Mouse (Mus musculus) cerebellum, postnatal 4 days (tissue): ENCODE results near the gene Pemt.

ENCODE experiments used
- DNase-seq, 2 experiments: peaks; one replicate each; pipeline ENCODE4 v3.0.0; 2022; ENCODE audit warnings: low spot score in 2 of 2, mixed read lengths in 1 of 2

Pemt gene

GRCm38 (mm10) chr11:60056520-60056919 is 10.2 kb upstream of the Pemt start:
- no peak for DNase-seq

GRCm38 (mm10) chr11:60048841-60049240 is 2.6 kb upstream of the Pemt start:
- DNase-seq, result no peak

- DNase-seq, result no peak
These were observed 622 bp downstream of the Pemt start for GRCm38 (mm10) chr11:60045676-60046057.

- no peak for DNase-seq
These were observed 1.5 kb downstream of the Pemt start for GRCm38 (mm10) chr11:60044777-60045176.

- DNase-seq, result no peak
These were observed 4.0 kb downstream of the Pemt start for GRCm38 (mm10) chr11:60042277-60042676.

- DNase-seq, result no peak
These were observed 9.6 kb downstream of the Pemt start for GRCm38 (mm10) chr11:60036537-60037220.

GRCm38 (mm10) chr11:60034911-60035400 is 11.3 kb downstream of the Pemt start:
- DNase-seq, result no peak

GRCm38 (mm10) chr11:60034293-60034692 is 12.0 kb downstream of the Pemt start:
- no peak for DNase-seq

- no peak for DNase-seq
These were observed 13.5 kb downstream of the Pemt start for GRCm38 (mm10) chr11:60032586-60033430.

- DNase-seq, result no peak
These were observed 15.4 kb downstream of the Pemt start for GRCm38 (mm10) chr11:60030747-60031331.

GRCm38 (mm10) chr11:60029976-60030375 is 16.3 kb downstream of the Pemt start:
- no peak for DNase-seq

- peak in 1 of 2 experiments; percentile 68 for DNase-seq
These were observed 18.1 kb downstream of the Pemt start for GRCm38 (mm10) chr11:60027913-60028875.

GRCm38 (mm10) chr11:60027272-60027671 is 19.0 kb downstream of the Pemt start:
- DNase-seq, result peak; percentile 59 to 79

- DNase-seq, result no peak
These were observed 20.1 kb downstream of the Pemt start for GRCm38 (mm10) chr11:60026166-60026565.

- no peak for DNase-seq
These were observed 25.1 kb downstream of the Pemt start for GRCm38 (mm10) chr11:60021201-60021600.

- no peak for DNase-seq
These were observed 29.6 kb downstream of the Pemt start for GRCm38 (mm10) chr11:60016726-60017125.

- no peak for DNase-seq
These were observed 34.8 kb downstream of the Pemt start for GRCm38 (mm10) chr11:60011516-60011915.

- DNase-seq, result no peak
These were observed 36.8 kb downstream of the Pemt start for GRCm38 (mm10) chr11:60009451-60009850.

- no peak for DNase-seq
These were observed 40.4 kb downstream of the Pemt start for GRCm38 (mm10) chr11:60005866-60006265.

GRCm38 (mm10) chr11:60004716-60005115 is 41.6 kb downstream of the Pemt start:
- no peak for DNase-seq

GRCm38 (mm10) chr11:60003811-60004210 is 42.5 kb downstream of the Pemt start:
- no peak for DNase-seq
